Mouse (Mus musculus) hindbrain, postnatal 0 days (tissue): ENCODE data around the gene Ccdc142. TPM values are rescaled to one million over a fixed set of nuclear protein-coding genes. Genes with fewer than 3 reads are reported as not detected.

Source experiments
- ATAC-seq: fragments of 200-750 bp; cut with Nextera tagmentation; 2 replicates; pipeline ENCODE4 v1.8.0; 2017; ENCODE audit warnings: mild to moderate bottlenecking, moderate TSS enrichment, moderate library complexity
- DNase-seq: peaks from one replicate; pipeline ENCODE4 v3.0.0-alpha.2; 2015; ENCODE audit warnings: low spot score
- H3K27ac ChIP-seq: fragments of 300-500 bp; sonication (generic); 2 replicates; pipeline ENCODE4 v1.5.1; 2014; ENCODE audit warnings: mild to moderate bottlenecking
- H3K27me3 ChIP-seq: fragments of 300-500 bp; sonication (generic); 2 replicates; pipeline ENCODE4 v1.6.1; 2014; ENCODE audit warnings: low read length, mixed read lengths; ENCODE audit not compliant: insufficient read depth
- H3K36me3 ChIP-seq: fragments of 300-500 bp; sonication (generic); 2 replicates; pipeline ENCODE4 v1.6.1; 2014; ENCODE audit warnings: low read length, mixed read lengths; ENCODE audit not compliant: insufficient read depth
- H3K4me1 ChIP-seq: fragments of 300-500 bp; sonication (generic); 2 replicates; pipeline ENCODE4 v1.6.1; 2014; ENCODE audit warnings: antibody characterized with exemption, low read length, mixed read lengths; ENCODE audit not compliant: insufficient read depth
- H3K4me2 ChIP-seq: fragments of 300-500 bp; sonication (generic); 2 replicates; pipeline ENCODE4 v1.6.1; 2014; ENCODE audit warnings: low read depth, mild to moderate bottlenecking, low read length, moderate library complexity, mixed read lengths
- H3K4me3 ChIP-seq: fragments of 300-500 bp; sonication (generic); 2 replicates; pipeline ENCODE4 v1.5.1; 2014; ENCODE audit warnings: low read length
- H3K9ac ChIP-seq: fragments of 300-500 bp; sonication (generic); replicated peaks from 2 replicates; pipeline ENCODE4 v1.6.1; 2014; ENCODE audit warnings: mild to moderate bottlenecking, low read length, moderate library complexity, mixed read lengths
- H3K9me3 ChIP-seq: fragments of 300-500 bp; sonication (generic); 2 replicates; pipeline ENCODE4 v1.6.1; 2016; ENCODE audit warnings: low read length, mixed read lengths
- CTCF ChIP-seq: IDR thresholded peaks from 2 replicates; pipeline ENCODE4 v1.5.1; 2016; ENCODE audit warnings: antibody characterized with exemption, control low read depth, low read depth
- WGBS: fragments of 180-500 bp; shearing (Covaris S2); extraction: QIAGEN DNeasy Blood & Tissue Kit; methylation state at CpG from one replicate; pipeline ENCODE4 v1.1.7; 2014; 5-methylcytosine and 5-hydroxymethylcytosine counted together
- polyA plus RNA-seq: library from polyadenylated mRNA; unstranded; fragments of >200 nt; fragmentation: Nextera tagmentation; extraction: Ambion mirVana; gene quantifications from 2 replicates; pipeline ENCODE4 v1.2.1, GENCODE M21; 2015
- total RNA-seq: library from RNA; depleted of rRNA; stranded (reverse); fragments of >200 nt; gene quantifications from 2 replicates; pipeline ENCODE4 v1.2.3, GENCODE M21; 2014

The Ccdc142 gene
- total and polyA plus RNA-seq, 2 experiments from 2014 or later, result 4.7 to 19.9 TPM

- ATAC-seq (peak; percentile 54), DNase-seq (peak; percentile 68)
- Histone ChIP-seq H3K27ac (peak overlapping the region; percentile 89), H3K36me3 (no peaks in the 10 kb centered on the region), H3K9me3 (no peaks in the 10 kb centered on the region), H3K27me3 (no peaks in the 10 kb centered on the region), H3K4me3 (peak overlapping the region; percentile 28), H3K9ac (peak overlapping the region; percentile 46), H3K4me1 (peaks cover 18% of the 10 kb centered on the region; the same call in 1 of the 2 replicates), H3K4me2 (peak overlapping the region; percentile 55)
- WGBS, result 3% methylated on average over 12 of the region's 12 CpGs
- peak; percentile 3; the same call in 1 of the 2 replicates for TF ChIP-seq CTCF
Observed at GRCm38 (mm10) chr6:83137576-83137950, 36.2 kb downstream of the Ccdc142 start.

- peak overlapping the region; percentile 89 for H3K27ac ChIP-seq
- no peaks in the 10 kb centered on the region for H3K36me3 ChIP-seq
- peak overlapping the region; percentile 28 for H3K4me3 ChIP-seq
- H3K4me1 ChIP-seq, result peaks cover 18% of the 10 kb centered on the region; the same call in 1 of the 2 replicates
- H3K27me3 ChIP-seq, result no peaks in the 10 kb centered on the region
- ATAC-seq (peak; percentile 46; the same call in 1 of the 2 replicates), DNase-seq (peak; percentile 46)
- WGBS, result 5% methylated on average over 11 of the region's 11 CpGs
- TF ChIP-seq CTCF, result peak; percentile 32; the same call in 1 of the 2 replicates
- no peaks in the 10 kb centered on the region for H3K9me3 ChIP-seq
- H3K4me2 ChIP-seq, result peak overlapping the region; percentile 55
- H3K9ac ChIP-seq, result no peak overlapping the region
Observed at GRCm38 (mm10) chr6:83138056-83138455, 36.7 kb downstream of the Ccdc142 start.

- no peak for TF ChIP-seq CTCF
- Histone ChIP-seq H3K36me3 (no peaks in the 10 kb centered on the region), H3K4me3 (no peak overlapping the region), H3K4me2 (no peak overlapping the region), H3K27me3 (no peaks in the 10 kb centered on the region), H3K9me3 (no peaks in the 10 kb centered on the region), H3K4me1 (peaks cover 18% of the 10 kb centered on the region; the same call in 1 of the 2 replicates), H3K27ac (no peak overlapping the region), H3K9ac (no peak overlapping the region)
- DNase-seq, result no peak
- WGBS, result 67% methylated on average over 8 of the region's 8 CpGs
- ATAC-seq, result no peak
Observed at GRCm38 (mm10) chr6:83140044-83140443, 38.6 kb downstream of the Ccdc142 start.

GRCm38 (mm10) chr6:83141636-83142035, 40.2 kb downstream of the Ccdc142 start:
- ATAC-seq (no peak; the same call in 1 of the 2 replicates), DNase-seq (no peak)
- Histone ChIP-seq H3K4me1 (peaks cover 12% of the 10 kb centered on the region; the same call in 1 of the 2 replicates), H3K36me3 (no peaks in the 10 kb centered on the region), H3K27me3 (no peaks in the 10 kb centered on the region), H3K4me3 (peak overlapping the region; percentile 35; the same call in 1 of the 2 replicates), H3K4me2 (peak overlapping the region; percentile 65), H3K27ac (peak overlapping the region; percentile 60; the same call in 1 of the 2 replicates), H3K9me3 (no peaks in the 10 kb centered on the region), H3K9ac (peak overlapping the region; percentile 59)
- TF ChIP-seq CTCF, result no peak
- WGBS, result 36% methylated on average over 4 of the region's 4 CpGs

GRCm38 (mm10) chr6:83142211-83142731, 40.9 kb downstream of the Ccdc142 start:
- 3% methylated on average over 41 of the region's 41 CpGs for WGBS
- no peaks in the 10 kb centered on the region for H3K36me3 ChIP-seq
- ATAC-seq, result peak; percentile 42
- DNase-seq, result peak; percentile 50
- H3K27ac ChIP-seq, result peak overlapping the region; percentile 60; the same call in 1 of the 2 replicates
- H3K9me3 ChIP-seq, result no peaks in the 10 kb centered on the region
- H3K4me2 ChIP-seq, result peak overlapping the region; percentile 65
- H3K27me3 ChIP-seq, result no peaks in the 10 kb centered on the region
- TF ChIP-seq CTCF, result no peak
- peak overlapping the region; percentile 35 for H3K4me3 ChIP-seq
- peaks cover 12% of the 10 kb centered on the region; the same call in 1 of the 2 replicates for H3K4me1 ChIP-seq
- peak overlapping the region; percentile 59 for H3K9ac ChIP-seq

GRCm38 (mm10) chr6:83142886-83143285, 41.5 kb downstream of the Ccdc142 start:
- Histone ChIP-seq H3K9ac (no peak overlapping the region; the same call in 1 of the 2 replicates), H3K4me2 (peak overlapping the region; percentile 65), H3K27me3 (no peaks in the 10 kb centered on the region), H3K27ac (peak overlapping the region; percentile 11; the same call in 1 of the 2 replicates), H3K36me3 (no peaks in the 10 kb centered on the region), H3K4me3 (no peak overlapping the region), H3K9me3 (no peaks in the 10 kb centered on the region), H3K4me1 (peaks cover 9% of the 10 kb centered on the region; the same call in 1 of the 2 replicates)
- no peak for TF ChIP-seq CTCF
- ATAC-seq, result no peak
- 38% methylated on average over 11 of the region's 11 CpGs for WGBS
- no peak for DNase-seq

- Histone ChIP-seq H3K9me3 (no peaks in the 10 kb centered on the region), H3K4me1 (peaks cover 9% of the 10 kb centered on the region; the same call in 1 of the 2 replicates), H3K4me3 (no peak overlapping the region), H3K4me2 (no peak overlapping the region), H3K27ac (no peak overlapping the region), H3K36me3 (0 out of 2 replicates have a peak, but pooled peaks cover 4% of the 10 kb centered on the region), H3K27me3 (no peaks in the 10 kb centered on the region), H3K9ac (no peak overlapping the region)
- WGBS, result 80% methylated on average over 2 of the region's 2 CpGs
- DNase-seq (no peak), ATAC-seq (no peak)
- 0 out of 2 replicates have a peak, but pooled peaks have one; percentile 4 for TF ChIP-seq CTCF
Observed at GRCm38 (mm10) chr6:83145209-83145608, 43.8 kb downstream of the Ccdc142 start.
